Mouse (Mus musculus): ENCODE data around the gene Gm17657.

DNA sequence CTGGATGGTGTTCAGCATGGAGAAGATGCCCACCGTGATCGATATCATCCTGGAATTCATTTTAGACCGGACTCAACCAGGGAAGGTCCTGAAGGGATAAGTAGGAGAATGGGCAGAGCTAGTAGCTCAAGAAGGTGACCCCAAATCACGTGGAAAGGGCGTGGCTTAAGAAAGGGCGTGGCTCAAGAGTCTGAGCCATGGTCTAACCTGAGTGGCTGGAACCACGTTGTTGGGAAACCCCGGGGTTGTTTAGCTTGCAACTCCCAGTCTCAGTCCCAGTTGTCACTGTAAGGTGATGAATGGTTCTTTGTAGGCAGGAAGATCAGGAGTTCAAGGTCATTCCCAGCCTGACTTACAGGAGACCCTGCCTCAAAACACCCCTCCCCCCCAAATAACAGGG lies 29.7 kb downstream of the Gm17657 start:
- TF ChIP-seq CTCF (conservative IDR thresholded peaks at IDR 0.05; ENCODE audit: low read length) (no peak), POU5F1 (IDR thresholded peaks at IDR 0.05; ENCODE audit: borderline replicate concordance, low read length) (no peak), NANOG (IDR thresholded peaks at IDR 0.05; ENCODE audit: borderline replicate concordance, low read length) (no peak)

Data from E14TG2a.4 (cell line).